Mouse (Mus musculus): ENCODE data around the gene Fah. TPM values are rescaled to one million over a fixed set of nuclear protein-coding genes. Genes with fewer than 3 reads are reported as not detected.

Gene Fah
- polyA plus RNA-seq, 1 experiment from 2014 or later, result 2.8 TPM

DNA sequence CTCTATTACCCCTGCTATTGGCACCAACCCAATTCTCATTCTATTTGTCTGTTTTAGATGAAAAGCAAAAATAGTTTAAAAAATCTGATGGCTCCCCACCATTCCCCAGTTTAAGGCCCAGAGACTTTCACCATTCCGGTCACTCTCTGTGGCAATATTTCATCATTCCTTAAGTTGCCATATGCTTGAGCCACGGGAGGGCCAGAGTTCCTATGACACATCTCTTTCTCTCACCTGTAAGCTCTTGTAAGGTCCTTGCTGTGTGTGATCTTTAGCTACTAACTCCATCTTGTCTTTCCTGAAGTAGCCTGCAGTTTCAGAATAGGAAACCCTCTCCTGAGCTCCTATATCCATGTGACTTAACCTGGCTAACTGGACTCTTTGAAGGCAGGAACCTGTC, 12.4 kb upstream of the Fah start:
- Histone ChIP-seq H3K27ac (no peak overlapping the region), H3K27me3 (replicated peaks) (no peaks in the 10 kb centered on the region), H3K9ac (no peak overlapping the region), H3K4me2 (replicated peaks) (no peak overlapping the region), H3K4me1 (no peaks in the 10 kb centered on the region), H3K36me3 (peaks cover 13% of the 10 kb centered on the region; the same call in 1 of the 2 replicates), H3K9me3 (no peaks in the 10 kb centered on the region), H3K4me3 (no peak overlapping the region)
- ATAC-seq (ENCODE audit: low FRiP score, low read depth), result no peak
- WGBS, result 90% methylated on average over 2 of the region's 2 CpGs

DNA sequence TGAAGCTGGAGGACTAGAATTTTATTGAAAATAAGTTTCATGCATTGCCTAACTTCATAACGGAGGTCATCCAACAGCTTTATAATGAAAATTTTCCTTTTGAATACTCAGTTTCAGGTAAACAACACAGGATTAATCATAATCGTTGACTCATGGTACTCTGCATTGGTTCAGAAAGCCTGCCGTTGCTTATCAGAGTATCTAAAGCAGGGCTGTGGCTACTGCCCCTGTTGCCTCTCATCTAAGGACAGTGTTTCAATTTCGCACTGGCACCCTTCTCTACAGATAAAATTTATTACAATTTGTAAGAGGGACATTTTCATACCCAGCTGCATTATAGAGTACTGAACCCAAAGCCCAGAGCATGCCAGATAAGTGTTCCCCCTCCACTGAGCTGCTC, 5.9 kb upstream of the Fah start:
- no peak overlapping the region for H3K4me2 ChIP-seq (replicated peaks)
- ATAC-seq (ENCODE audit: low FRiP score, low read depth), result no peak
- 89% methylated on average over 4 of the region's 4 CpGs for WGBS
- no peak overlapping the region for H3K27ac ChIP-seq
- no peak overlapping the region for H3K4me3 ChIP-seq
- H3K27me3 ChIP-seq (replicated peaks), result no peaks in the 10 kb centered on the region
- no peaks in the 10 kb centered on the region for H3K4me1 ChIP-seq
- no peaks in the 10 kb centered on the region for H3K9me3 ChIP-seq
- H3K36me3 ChIP-seq, result peaks cover 6% of the 10 kb centered on the region; the same call in 1 of the 2 replicates
- H3K9ac ChIP-seq, result no peak overlapping the region

DNA sequence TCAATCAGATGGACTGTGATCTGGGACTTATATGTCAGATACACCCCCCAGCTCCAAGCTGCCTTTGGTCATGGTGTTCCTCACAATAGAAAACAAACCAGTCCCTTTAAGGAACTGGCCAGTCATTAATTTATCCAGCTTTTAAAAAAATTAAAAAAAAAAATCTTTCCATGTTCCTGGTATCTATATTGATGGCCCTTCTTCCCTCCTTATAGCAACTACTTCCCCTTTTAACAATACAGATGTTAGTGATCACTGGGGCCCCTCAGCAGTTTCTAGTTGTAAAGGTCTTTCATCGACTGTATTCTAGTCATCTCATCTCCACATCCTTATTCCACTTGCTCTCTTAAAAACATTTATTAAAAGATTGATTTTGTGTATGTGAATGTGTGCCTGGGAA, 5.1 kb upstream of the Fah start:
- Histone ChIP-seq H3K9me3 (no peaks in the 10 kb centered on the region), H3K27me3 (replicated peaks) (no peaks in the 10 kb centered on the region), H3K9ac (no peak overlapping the region), H3K4me1 (no peaks in the 10 kb centered on the region), H3K4me3 (no peak overlapping the region), H3K4me2 (replicated peaks) (no peak overlapping the region), H3K27ac (no peak overlapping the region), H3K36me3 (no peaks in the 10 kb centered on the region)
- WGBS, result 96% methylated on average over 1 of the region's 1 CpGs
- ATAC-seq (ENCODE audit: low FRiP score, low read depth), result no peak

DNA sequence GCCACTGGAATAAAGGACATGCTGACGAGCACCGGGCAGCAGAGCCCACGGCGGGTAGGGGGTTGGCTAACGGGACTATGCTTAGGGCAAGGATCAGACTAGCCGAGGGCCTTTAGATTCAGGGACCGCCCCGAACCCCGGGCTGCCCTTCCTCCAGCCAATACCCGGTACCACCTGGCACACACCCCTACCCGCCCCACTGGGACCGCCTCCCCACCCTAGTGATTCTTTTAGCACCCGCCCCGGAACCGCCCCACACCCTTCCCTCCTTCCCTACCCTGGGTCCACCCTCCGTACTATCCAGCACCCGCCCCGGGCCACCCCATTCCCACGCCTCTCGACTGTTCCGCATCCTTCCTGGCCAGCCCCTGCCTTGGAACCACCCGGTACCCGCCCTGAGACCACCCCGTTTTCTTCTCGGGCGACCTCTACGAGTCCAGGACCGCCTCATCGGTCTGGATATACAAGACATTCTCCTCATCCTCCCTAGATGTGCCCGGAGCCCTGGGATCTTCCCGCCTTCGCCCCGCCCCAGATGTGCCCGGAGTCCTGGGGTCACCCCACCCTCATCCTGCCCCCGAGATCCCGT, 724 bp downstream of the Fah start:
- H3K4me2 ChIP-seq (replicated peaks), result peak overlapping the region; percentile 94
- peak overlapping the region; percentile 48 for H3K4me3 ChIP-seq
- no peak overlapping the region for H3K27ac ChIP-seq
- ATAC-seq (ENCODE audit: low FRiP score, low read depth), result peak; percentile 86
- no peaks in the 10 kb centered on the region for H3K36me3 ChIP-seq
- H3K9me3 ChIP-seq, result no peaks in the 10 kb centered on the region
- under 1% methylated on average over 36 of the region's 36 CpGs for WGBS
- peak overlapping the region; percentile 55 for H3K9ac ChIP-seq
- H3K4me1 ChIP-seq, result peaks cover 8% of the 10 kb centered on the region; the same call in 1 of the 2 replicates
- H3K27me3 ChIP-seq (replicated peaks), result no peaks in the 10 kb centered on the region

DNA sequence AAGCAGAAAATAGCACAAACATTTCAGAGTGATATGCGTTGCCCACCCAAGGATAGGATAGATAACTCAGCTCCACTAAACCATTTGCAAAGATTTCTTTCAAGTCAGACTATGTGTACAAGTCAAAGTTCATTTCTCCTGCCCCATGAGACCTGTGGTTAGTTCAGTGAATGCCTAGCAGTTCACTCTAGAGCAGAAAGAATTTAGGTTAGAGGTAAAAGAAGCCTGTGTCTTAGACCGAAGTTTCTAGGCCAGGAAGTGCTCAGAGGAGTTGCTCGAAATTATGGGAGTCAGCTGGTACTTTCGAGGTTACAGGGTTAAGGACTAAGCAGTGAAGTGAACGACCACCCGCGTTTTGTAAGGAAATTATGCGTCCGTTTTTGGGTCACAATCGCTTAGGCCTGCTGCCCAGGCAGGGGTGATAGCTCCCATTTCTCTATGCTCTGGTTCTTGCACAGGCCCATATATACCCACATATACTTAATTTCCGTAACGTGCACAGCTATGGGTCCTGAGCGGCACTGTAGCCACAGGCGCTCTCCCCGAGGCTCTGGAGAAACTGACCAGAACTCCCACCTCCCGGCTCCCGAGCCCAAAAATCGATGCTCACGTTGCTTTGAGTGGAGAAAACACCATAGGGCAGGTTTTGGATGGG, 1.4 kb downstream of the Fah start:
- Histone ChIP-seq H3K9me3 (no peaks in the 10 kb centered on the region), H3K27me3 (replicated peaks) (no peaks in the 10 kb centered on the region), H3K4me1 (peaks cover 8% of the 10 kb centered on the region; the same call in 1 of the 2 replicates), H3K27ac (no peak overlapping the region), H3K4me2 (replicated peaks) (peak overlapping the region; percentile 94), H3K36me3 (no peaks in the 10 kb centered on the region), H3K4me3 (peak overlapping the region; percentile 48), H3K9ac (peak overlapping the region; percentile 55)
- ATAC-seq (ENCODE audit: low FRiP score, low read depth), result peak; percentile 51
- WGBS, result 10% methylated on average over 19 of the region's 19 CpGs

DNA sequence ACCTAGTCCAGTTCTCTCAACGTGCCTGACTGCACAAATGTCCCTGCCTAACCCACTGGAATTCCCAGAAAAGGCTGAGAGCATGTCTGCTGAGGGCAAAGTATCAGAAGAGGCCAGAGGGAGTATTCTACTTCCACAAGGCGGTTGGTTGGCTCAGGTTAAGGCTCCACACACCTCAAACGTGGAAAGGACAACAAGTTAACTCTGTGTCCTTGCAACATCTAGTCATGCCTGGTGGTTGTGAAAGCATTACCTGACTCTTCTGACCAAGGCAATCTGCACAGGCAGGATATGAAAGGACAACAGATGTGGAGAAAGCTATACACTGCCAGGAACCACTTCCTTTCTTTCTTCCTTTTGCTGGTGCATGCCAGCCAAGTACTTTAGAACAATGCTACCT, 2.0 kb downstream of the Fah start:
- H3K27me3 ChIP-seq (replicated peaks), result no peaks in the 10 kb centered on the region
- ATAC-seq (ENCODE audit: low FRiP score, low read depth), result no peak
- H3K36me3 ChIP-seq, result no peaks in the 10 kb centered on the region
- no peak overlapping the region for H3K9ac ChIP-seq
- H3K27ac ChIP-seq, result no peak overlapping the region
- no peak overlapping the region for H3K4me2 ChIP-seq (replicated peaks)
- peaks cover 8% of the 10 kb centered on the region; the same call in 1 of the 2 replicates for H3K4me1 ChIP-seq
- 76% methylated on average over 3 of the region's 3 CpGs for WGBS
- no peak overlapping the region for H3K4me3 ChIP-seq
- H3K9me3 ChIP-seq, result no peaks in the 10 kb centered on the region

DNA sequence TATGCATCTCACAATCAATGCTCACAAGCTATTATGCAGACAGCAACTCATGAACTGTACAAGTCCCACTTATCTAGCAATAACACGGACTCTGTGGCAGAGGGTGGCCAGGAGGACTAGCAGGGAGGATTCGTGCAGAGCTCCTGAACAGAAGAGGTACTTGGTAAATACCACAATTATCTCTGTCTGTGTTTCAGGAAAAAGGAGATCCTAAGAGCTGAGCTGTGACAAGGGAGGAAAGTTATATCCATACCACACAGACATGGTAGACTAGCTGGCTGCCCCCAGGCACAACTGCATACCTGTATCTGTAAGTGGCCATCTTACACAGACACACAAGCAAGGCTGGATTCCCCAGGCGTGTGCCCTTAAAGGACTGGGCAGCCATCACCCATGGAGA, 5.2 kb downstream of the Fah start:
- 91% methylated on average over 3 of the region's 3 CpGs for WGBS
- H3K4me3 ChIP-seq, result no peak overlapping the region

DNA sequence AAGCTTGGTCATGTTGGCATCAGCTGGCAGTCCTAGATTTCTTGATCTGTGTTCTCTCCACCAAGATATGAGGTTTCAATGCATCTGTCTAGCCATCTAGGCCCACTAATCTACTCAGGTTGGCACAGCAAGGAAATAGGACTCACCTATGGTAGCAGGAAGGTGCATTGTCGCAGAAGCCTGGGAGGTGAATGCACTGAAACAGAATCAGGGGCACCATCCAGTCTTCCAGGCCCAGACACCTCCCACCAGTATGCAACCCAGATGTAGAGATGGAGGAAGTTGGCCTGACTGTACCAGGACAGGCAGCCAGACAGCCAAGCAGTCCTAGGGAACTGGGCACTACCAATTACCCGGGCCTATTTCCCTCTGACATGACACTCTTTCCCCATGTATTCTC, 5.9 kb downstream of the Fah start:
- Histone ChIP-seq H3K4me2 (replicated peaks) (no peak overlapping the region), H3K27ac (no peak overlapping the region), H3K4me1 (peaks cover 8% of the 10 kb centered on the region; the same call in 1 of the 2 replicates), H3K9me3 (no peaks in the 10 kb centered on the region), H3K9ac (no peak overlapping the region), H3K27me3 (replicated peaks) (no peaks in the 10 kb centered on the region), H3K4me3 (no peak overlapping the region), H3K36me3 (no peaks in the 10 kb centered on the region)
- WGBS, result 86% methylated on average over 2 of the region's 2 CpGs
- ATAC-seq (ENCODE audit: low FRiP score, low read depth), result no peak

More for the DNA sequence above, 5.2 kb downstream of the Fah start:
- H3K27ac ChIP-seq, result no peak overlapping the region
- peaks cover 8% of the 10 kb centered on the region; the same call in 1 of the 2 replicates for H3K4me1 ChIP-seq
- H3K9me3 ChIP-seq, result no peaks in the 10 kb centered on the region
- no peaks in the 10 kb centered on the region for H3K27me3 ChIP-seq (replicated peaks)
- H3K36me3 ChIP-seq, result no peaks in the 10 kb centered on the region
- no peak for ATAC-seq (ENCODE audit: low FRiP score, low read depth)
- no peak overlapping the region for H3K9ac ChIP-seq
- no peak overlapping the region for H3K4me2 ChIP-seq (replicated peaks)

DNA sequence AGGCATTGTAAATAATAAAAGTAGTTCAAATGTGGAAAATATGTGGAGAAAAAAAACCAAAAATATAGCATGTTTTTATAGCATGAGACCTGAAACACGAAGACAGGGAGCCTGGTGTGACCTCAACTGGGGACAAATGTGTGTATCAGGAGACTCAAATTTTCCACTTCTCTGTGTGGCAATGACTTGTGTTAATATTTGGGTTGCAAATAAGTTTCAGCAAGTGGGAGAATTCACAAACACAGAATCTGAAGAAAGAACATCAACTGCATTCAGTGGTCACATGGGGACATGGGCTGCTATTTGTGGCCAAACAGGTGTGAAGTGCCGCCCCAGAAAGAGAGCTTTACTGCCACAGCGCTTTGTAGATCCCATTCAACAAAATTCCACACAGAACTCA, 9.9 kb downstream of the Fah start:
- H3K4me3 ChIP-seq, result no peak overlapping the region
- no peaks in the 10 kb centered on the region for H3K36me3 ChIP-seq
- no peak overlapping the region for H3K9ac ChIP-seq
- no peaks in the 10 kb centered on the region for H3K27me3 ChIP-seq (replicated peaks)
- H3K4me1 ChIP-seq, result no peaks in the 10 kb centered on the region
- H3K4me2 ChIP-seq (replicated peaks), result no peak overlapping the region
- 85% methylated on average over 3 of the region's 3 CpGs for WGBS
- no peak overlapping the region for H3K27ac ChIP-seq
- H3K9me3 ChIP-seq, result no peaks in the 10 kb centered on the region
- no peak for ATAC-seq (ENCODE audit: low FRiP score, low read depth)

DNA sequence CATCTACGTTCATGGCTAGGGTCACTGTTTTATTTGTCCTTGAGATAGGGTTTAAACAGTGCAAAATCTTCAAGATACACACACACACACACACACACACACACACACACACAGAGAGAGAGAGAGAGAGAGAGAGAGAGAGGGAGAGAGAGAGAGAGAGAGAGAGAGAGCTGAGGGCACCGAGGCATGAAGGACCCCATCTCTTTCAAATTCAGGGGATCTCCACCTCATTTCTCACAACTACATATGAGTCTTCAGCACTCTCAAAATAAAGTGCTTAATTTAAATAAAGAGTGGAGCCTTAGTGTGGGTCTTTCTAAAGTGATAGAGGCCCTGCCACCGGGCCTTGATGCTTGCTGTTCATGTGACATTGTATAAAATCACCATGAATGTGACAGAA, 10.5 kb downstream of the Fah start:
- Histone ChIP-seq H3K27me3 (replicated peaks) (no peaks in the 10 kb centered on the region), H3K4me2 (replicated peaks) (no peak overlapping the region), H3K9ac (no peak overlapping the region), H3K4me1 (no peaks in the 10 kb centered on the region), H3K27ac (no peak overlapping the region), H3K9me3 (no peaks in the 10 kb centered on the region), H3K36me3 (no peaks in the 10 kb centered on the region), H3K4me3 (no peak overlapping the region)
- WGBS, result 93% methylated on average over 3 of the region's 3 CpGs
- ATAC-seq (ENCODE audit: low FRiP score, low read depth), result no peak

DNA sequence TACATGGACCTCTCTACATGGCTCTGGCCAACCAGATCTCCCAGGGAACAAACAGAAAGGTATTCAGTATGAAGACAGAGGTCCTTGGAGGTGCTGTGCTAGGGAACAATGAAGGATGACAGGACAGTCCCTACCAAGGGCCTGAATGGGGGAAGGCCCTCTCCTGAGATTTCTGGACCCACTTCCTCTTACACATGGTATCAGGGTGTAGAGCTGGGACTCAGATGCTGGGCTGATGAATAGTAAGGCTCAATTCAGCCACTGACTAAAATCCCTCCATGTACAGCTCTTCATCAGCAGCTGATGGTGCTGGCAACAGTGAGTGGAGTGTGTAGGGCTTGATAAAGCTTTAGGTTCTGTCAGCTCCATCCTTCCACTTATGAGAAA, 11.6 kb downstream of the Fah start:
- Histone ChIP-seq H3K4me3 (no peak overlapping the region), H3K27me3 (replicated peaks) (no peaks in the 10 kb centered on the region), H3K36me3 (no peaks in the 10 kb centered on the region), H3K27ac (no peak overlapping the region), H3K9me3 (no peaks in the 10 kb centered on the region), H3K4me1 (no peaks in the 10 kb centered on the region), H3K9ac (no peak overlapping the region), H3K4me2 (replicated peaks) (no peak overlapping the region)
- peak; percentile 11; the same call in 1 of the 2 replicates for ATAC-seq (ENCODE audit: low FRiP score, low read depth)

DNA sequence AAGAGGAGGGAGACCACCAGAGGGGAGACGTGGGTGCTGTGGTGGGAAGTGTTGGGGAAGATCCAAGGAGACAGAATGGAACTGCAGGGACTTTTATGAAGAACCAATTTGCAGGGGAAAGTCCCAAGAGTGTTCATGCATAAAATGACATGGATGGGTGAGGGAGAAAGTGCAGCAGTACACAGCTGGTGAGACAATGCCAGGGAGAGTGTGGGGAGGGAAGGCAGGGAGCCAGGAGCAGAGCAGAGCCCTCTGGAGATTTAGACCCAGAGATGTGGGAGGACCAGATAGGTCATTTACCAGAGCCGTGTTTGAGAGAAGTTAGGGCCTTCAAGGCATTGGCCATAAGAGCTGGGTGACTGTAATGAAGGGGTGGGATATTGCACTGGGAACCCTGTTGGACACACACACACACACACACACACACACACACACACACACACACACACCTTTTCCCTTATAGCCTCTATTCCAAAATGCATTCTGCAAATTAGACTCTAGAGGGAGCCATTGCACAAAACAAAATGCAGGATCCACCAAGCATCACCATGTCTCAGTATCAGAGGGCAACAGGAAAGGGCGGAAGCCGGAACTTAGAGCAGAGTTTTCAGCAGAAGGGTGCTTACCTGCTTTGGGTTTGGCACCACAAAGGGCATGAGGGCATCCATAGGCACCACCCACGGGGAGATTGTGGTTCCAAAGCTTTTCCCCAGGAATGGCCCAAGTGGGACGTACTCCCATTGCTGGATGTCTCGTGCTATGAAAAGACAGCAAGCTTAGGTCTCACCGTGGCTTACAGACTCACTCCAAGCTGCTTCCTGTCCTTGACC, 12.2 kb downstream of the Fah start:
- no peaks in the 10 kb centered on the region for H3K36me3 ChIP-seq
- H3K27ac ChIP-seq, result no peak overlapping the region
- no peaks in the 10 kb centered on the region for H3K9me3 ChIP-seq
- H3K27me3 ChIP-seq (replicated peaks), result no peaks in the 10 kb centered on the region
- H3K9ac ChIP-seq, result no peak overlapping the region
- ATAC-seq (ENCODE audit: low FRiP score, low read depth), result peak; percentile 69
- 56% methylated on average over 8 of the region's 8 CpGs for WGBS
- H3K4me3 ChIP-seq, result no peak overlapping the region
- H3K4me1 ChIP-seq, result no peaks in the 10 kb centered on the region
- H3K4me2 ChIP-seq (replicated peaks), result no peak overlapping the region

Measured in neural tube, embryonic 12.5 days (tissue).